Mouse (Mus musculus) midbrain, embryonic 16.5 days (tissue): ENCODE measurements at regions not wholly inside any gene's neighbourhood (a gene's known extent, or its start where the extent isn't known, plus 50 kb on each side); places are given as distances from the start of the nearest gene placed in this dataset.

ENCODE experiments used
- ATAC-seq: fragments of 200-750 bp; cut with Nextera tagmentation; 2 replicates; pipeline ENCODE4 v1.8.0; 2017; ENCODE audit warnings: moderate TSS enrichment
- H3K27ac ChIP-seq: fragments of 300-500 bp; sonication (generic); 2 replicates; pipeline ENCODE4 v1.5.1; 2014; ENCODE audit warnings: mild to moderate bottlenecking, low read length, mixed read lengths
- H3K27me3 ChIP-seq: fragments of 300-500 bp; sonication (generic); 2 replicates; pipeline ENCODE4 v1.6.1; 2014; ENCODE audit warnings: low read depth, low read length, mixed read lengths; ENCODE audit not compliant: control insufficient read depth, insufficient read depth
- H3K36me3 ChIP-seq: fragments of 300-500 bp; sonication (generic); 2 replicates; pipeline ENCODE4 v1.6.1; 2014; ENCODE audit warnings: mild to moderate bottlenecking, low read length, moderate library complexity, mixed read lengths; ENCODE audit not compliant: control insufficient read depth, insufficient read depth
- H3K4me1 ChIP-seq: fragments of 300-500 bp; sonication (generic); 2 replicates; pipeline ENCODE4 v1.6.1; 2014; ENCODE audit warnings: mild to moderate bottlenecking, low read length, mixed read lengths; ENCODE audit not compliant: control insufficient read depth, insufficient read depth
- H3K4me2 ChIP-seq: fragments of 300-500 bp; sonication (generic); 2 replicates; pipeline ENCODE4 v1.6.1; 2014; ENCODE audit warnings: mild to moderate bottlenecking, low read length, mixed read lengths
- H3K4me3 ChIP-seq: fragments of 300-500 bp; sonication (generic); 2 replicates; pipeline ENCODE4 v1.5.1; 2014; ENCODE audit warnings: low read depth, mild to moderate bottlenecking, low read length, moderate library complexity, mixed read lengths
- H3K9ac ChIP-seq: fragments of 300-500 bp; sonication (generic); 2 replicates; pipeline ENCODE4 v1.6.1; 2014; ENCODE audit warnings: low read depth, low read length, mixed read lengths
- H3K9me3 ChIP-seq: fragments of 300-500 bp; sonication (generic); replicated peaks from 2 replicates; pipeline ENCODE4 v1.6.1; 2014; ENCODE audit warnings: mild to moderate bottlenecking, low read length, mixed read lengths; ENCODE audit not compliant: control insufficient read depth, poor library complexity, severe bottlenecking
- WGBS: fragments of 180-500 bp; shearing (Covaris S2); extraction: QIAGEN DNeasy Blood & Tissue Kit; methylation state at CpG from one replicate; pipeline ENCODE4 v1.1.7; 2014; 5-methylcytosine and 5-hydroxymethylcytosine counted together

DNA sequence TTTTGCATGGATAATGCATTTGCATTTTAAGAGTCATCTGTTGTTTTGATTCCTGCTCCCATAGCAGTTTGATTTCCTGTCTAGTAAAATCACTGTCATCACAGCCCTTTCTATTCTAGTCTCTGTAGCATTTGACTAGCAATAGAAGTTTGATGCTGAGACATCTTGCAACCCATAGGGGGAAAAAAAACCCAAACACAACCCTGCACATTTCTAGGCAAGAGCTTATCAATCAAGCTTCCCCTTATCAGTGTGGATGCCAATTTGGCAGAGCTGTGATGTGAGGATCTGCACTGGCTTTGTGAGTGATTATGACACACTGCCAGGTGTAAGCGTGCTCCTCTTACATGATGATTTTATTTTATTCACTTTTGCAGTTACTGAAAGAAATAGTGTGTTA lies 813.0 kb upstream of the Slc10a2 start:
- ATAC-seq, result no peak; the same call in 1 of the 2 replicates
- WGBS, result 81% methylated on average over 1 of the region's 1 CpGs
- H3K4me2 ChIP-seq, result no peak overlapping the region
- no peaks in the 10 kb centered on the region for H3K9me3 ChIP-seq
- H3K4me1 ChIP-seq, result no peaks in the 10 kb centered on the region
- H3K9ac ChIP-seq, result no peak overlapping the region
- H3K4me3 ChIP-seq, result no peak overlapping the region
- no peaks in the 10 kb centered on the region for H3K27me3 ChIP-seq
- H3K36me3 ChIP-seq, result no peaks in the 10 kb centered on the region
- no peak overlapping the region for H3K27ac ChIP-seq
